Mouse (Mus musculus) stomach, embryonic 16.5 days (tissue): ENCODE results near the gene Tmem108. TPM values are rescaled to one million over a fixed set of nuclear protein-coding genes. Genes with fewer than 3 reads are reported as not detected.

Source experiments
- ATAC-seq: fragments of 200-750 bp; cut with Nextera tagmentation; 2 replicates; pipeline ENCODE4 v1.8.0; 2017; ENCODE audit warnings: moderate number of reproducible peaks, moderate TSS enrichment; ENCODE audit not compliant: insufficient read depth, low FRiP score
- H3K27ac ChIP-seq: fragments of 300-500 bp; sonication (generic); 2 replicates; pipeline ENCODE4 v1.5.1; 2014; ENCODE audit warnings: low read length
- H3K27me3 ChIP-seq: fragments of 300-500 bp; sonication (generic); 2 replicates; pipeline ENCODE4 v1.6.1; 2014; ENCODE audit warnings: low read length, control low read depth, mixed read lengths; ENCODE audit not compliant: control insufficient read depth, insufficient read depth
- H3K36me3 ChIP-seq: fragments of 300-500 bp; sonication (generic); 2 replicates; pipeline ENCODE4 v1.6.1; 2014; ENCODE audit warnings: low read length; ENCODE audit not compliant: control insufficient read depth, insufficient read depth
- H3K4me1 ChIP-seq: fragments of 300-500 bp; sonication (generic); 2 replicates; pipeline ENCODE4 v1.6.1; 2014; ENCODE audit warnings: low read length, control low read depth, mixed read lengths; ENCODE audit not compliant: control insufficient read depth, insufficient read depth
- H3K4me2 ChIP-seq: fragments of 300-500 bp; sonication (generic); 2 replicates; pipeline ENCODE4 v1.6.1; 2014; ENCODE audit warnings: low read depth, low read length, mixed read lengths
- H3K4me3 ChIP-seq: fragments of 300-500 bp; sonication (generic); replicated peaks from 2 replicates; pipeline ENCODE4 v1.5.1; 2014; ENCODE audit warnings: mild to moderate bottlenecking, low read length
- H3K9ac ChIP-seq: fragments of 300-500 bp; sonication (generic); 2 replicates; pipeline ENCODE4 v1.6.1; 2014; ENCODE audit warnings: low read length
- H3K9me3 ChIP-seq: fragments of 300-500 bp; sonication (generic); replicated peaks from 2 replicates; pipeline ENCODE4 v1.6.1; 2016; ENCODE audit warnings: low read length, control low read depth; ENCODE audit not compliant: control insufficient read depth
- WGBS: fragments of 180-500 bp; shearing (Covaris S2); extraction: QIAGEN DNeasy Blood & Tissue Kit; methylation state at CpG from one replicate; pipeline ENCODE4 v1.1.7; 2014; 5-methylcytosine and 5-hydroxymethylcytosine counted together
- polyA plus RNA-seq: library from polyadenylated mRNA; unstranded; fragments of >200 nt; fragmentation: Nextera tagmentation; extraction: Ambion mirVana; gene quantifications from 2 replicates; pipeline ENCODE4 v1.2.1, GENCODE M21; 2015

Gene Tmem108
- polyA plus RNA-seq, 1 experiment from 2014 or later: 10.3 TPM

DNA sequence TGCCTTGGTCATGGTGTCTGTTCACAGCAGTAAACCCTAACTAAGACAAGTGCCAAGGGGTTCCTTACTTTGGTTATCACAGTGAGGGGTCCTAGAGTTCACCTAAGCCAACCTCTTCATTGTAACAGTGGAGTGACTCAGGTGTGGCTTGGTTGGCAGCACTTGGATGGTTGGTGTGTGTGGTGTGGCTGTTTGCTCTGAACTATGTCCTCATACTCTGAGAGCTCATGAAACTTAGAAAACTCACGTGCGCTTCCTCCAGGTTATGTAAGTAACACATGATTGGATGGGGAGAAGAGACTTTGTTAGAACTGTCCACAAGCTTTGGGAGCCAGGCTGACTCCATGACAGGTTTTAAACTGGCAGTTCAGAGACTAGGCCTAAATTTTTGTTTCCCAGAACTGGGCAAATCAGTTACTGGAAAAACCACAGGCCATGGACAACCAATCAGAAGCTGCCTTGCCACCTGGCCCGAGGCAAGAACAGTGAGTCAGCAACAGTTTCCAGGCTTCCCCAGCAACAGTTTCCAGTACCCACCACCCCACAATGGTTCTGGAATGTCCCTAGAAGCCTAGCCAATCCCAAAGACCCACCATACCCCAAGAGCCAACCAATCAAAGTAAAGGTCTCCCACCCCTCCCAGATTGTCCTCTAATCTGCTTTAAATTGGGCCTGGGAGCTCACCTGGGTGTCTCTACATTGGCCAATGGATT lies 257.9 kb downstream of the Tmem108 start:
- no peak overlapping the region for H3K27ac ChIP-seq
- H3K9me3 ChIP-seq: 0 out of 2 replicates have a peak, but pooled peaks cover 3% of the 10 kb centered on the region
- no peak overlapping the region for H3K4me3 ChIP-seq
- no peak overlapping the region for H3K9ac ChIP-seq
- H3K4me1 ChIP-seq: peaks cover 7% of the 10 kb centered on the region; the same call in 1 of the 2 replicates
- H3K27me3 ChIP-seq: no peaks in the 10 kb centered on the region
- H3K36me3 ChIP-seq: no peaks in the 10 kb centered on the region
- WGBS: 88% methylated on average over 3 of the region's 3 CpGs
- no peak for ATAC-seq
- H3K4me2 ChIP-seq: no peak overlapping the region

DNA sequence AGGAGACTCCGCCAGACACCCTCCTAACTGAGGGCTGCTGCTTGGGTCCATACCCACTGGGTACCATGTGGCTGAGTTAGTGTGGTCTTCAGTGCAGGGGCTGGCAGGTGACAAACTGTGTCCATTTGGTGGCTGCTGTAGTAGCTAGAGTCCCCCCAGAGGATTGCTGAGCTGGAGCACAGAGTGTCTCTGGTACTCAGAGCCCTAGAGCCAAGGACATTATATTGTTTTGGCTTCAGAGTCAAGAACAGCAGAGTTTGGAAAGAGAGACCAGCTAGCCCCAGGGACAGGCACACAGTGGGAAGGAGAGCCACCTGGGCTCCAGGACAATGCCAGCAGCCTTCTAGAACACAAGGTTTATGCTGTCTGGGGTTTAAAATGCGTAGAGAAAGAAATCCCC lies 259.0 kb downstream of the Tmem108 start:
- WGBS: 93% methylated on average over 2 of the region's 2 CpGs
- H3K4me1 ChIP-seq: peaks cover 7% of the 10 kb centered on the region; the same call in 1 of the 2 replicates
- no peak overlapping the region for H3K27ac ChIP-seq
- ATAC-seq: no peak
- no peak overlapping the region for H3K9ac ChIP-seq
- no peak overlapping the region for H3K4me2 ChIP-seq
- 0 out of 2 replicates have a peak, but pooled peaks cover 3% of the 10 kb centered on the region for H3K9me3 ChIP-seq
- H3K4me3 ChIP-seq: no peak overlapping the region
- no peaks in the 10 kb centered on the region for H3K36me3 ChIP-seq
- no peaks in the 10 kb centered on the region for H3K27me3 ChIP-seq

DNA sequence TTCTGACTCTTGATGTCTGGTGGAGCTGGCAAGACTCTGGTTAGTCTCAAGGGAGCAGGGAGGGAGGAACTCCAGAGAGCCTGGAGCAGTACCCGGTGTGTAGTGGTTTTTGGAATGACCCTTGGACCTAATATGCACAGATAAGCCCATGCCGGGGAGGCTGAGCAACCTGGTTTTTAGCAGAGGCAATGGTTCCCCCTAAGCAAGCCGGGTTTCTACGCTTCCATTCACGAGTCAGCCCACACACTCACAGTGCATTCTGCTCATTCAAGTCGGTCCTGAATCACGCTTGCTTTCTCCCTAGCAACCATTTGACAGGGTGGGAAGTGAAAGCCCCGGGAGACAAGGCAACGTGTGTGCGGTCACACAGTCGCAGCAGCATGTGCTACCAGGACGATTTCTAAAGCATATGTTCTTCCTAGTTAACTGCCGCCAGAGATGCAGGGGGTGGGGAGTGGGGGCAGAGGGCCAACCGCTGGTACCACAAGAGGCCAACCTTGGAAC lies 259.7 kb downstream of the Tmem108 start:
- 25% methylated on average over 14 of the region's 14 CpGs for WGBS

DNA sequence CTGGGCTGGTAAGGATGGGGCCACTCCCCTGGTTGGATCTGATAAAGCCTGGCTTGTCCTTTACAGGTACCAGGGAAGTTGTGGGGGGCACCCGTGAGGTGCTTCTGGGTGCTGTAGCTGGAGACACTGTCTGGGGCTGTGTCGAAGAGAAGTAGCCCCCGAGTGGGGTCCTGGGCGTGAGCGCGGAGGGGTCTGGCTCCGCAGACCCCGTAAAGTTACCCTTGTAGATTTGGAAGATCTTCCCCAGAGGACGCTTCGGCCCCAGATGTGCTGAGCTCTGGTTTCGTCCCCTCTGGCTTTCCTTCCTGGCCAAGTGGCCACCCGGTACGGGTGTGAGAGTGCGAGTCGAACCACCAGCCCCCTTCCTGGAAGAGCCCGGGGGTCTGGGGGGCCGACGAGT lies 262.3 kb downstream of the Tmem108 start:
- no peak for ATAC-seq
- H3K27ac ChIP-seq: no peak overlapping the region
- 0 out of 2 replicates have a peak, but pooled peaks cover 3% of the 10 kb centered on the region for H3K9me3 ChIP-seq
- H3K4me2 ChIP-seq: no peak overlapping the region
- WGBS: 92% methylated on average over 18 of the region's 18 CpGs
- H3K27me3 ChIP-seq: no peaks in the 10 kb centered on the region
- no peaks in the 10 kb centered on the region for H3K36me3 ChIP-seq
- no peak overlapping the region for H3K4me3 ChIP-seq
- H3K4me1 ChIP-seq: no peaks in the 10 kb centered on the region
- H3K9ac ChIP-seq: no peak overlapping the region

More for the DNA sequence above, 259.7 kb downstream of the Tmem108 start:
- Histone ChIP-seq H3K4me3 (no peak overlapping the region), H3K9me3 (0 out of 2 replicates have a peak, but pooled peaks cover 3% of the 10 kb centered on the region), H3K36me3 (no peaks in the 10 kb centered on the region), H3K27ac (no peak overlapping the region), H3K4me1 (peaks cover 7% of the 10 kb centered on the region; the same call in 1 of the 2 replicates), H3K4me2 (no peak overlapping the region), H3K27me3 (no peaks in the 10 kb centered on the region), H3K9ac (no peak overlapping the region)
- no peak for ATAC-seq

DNA sequence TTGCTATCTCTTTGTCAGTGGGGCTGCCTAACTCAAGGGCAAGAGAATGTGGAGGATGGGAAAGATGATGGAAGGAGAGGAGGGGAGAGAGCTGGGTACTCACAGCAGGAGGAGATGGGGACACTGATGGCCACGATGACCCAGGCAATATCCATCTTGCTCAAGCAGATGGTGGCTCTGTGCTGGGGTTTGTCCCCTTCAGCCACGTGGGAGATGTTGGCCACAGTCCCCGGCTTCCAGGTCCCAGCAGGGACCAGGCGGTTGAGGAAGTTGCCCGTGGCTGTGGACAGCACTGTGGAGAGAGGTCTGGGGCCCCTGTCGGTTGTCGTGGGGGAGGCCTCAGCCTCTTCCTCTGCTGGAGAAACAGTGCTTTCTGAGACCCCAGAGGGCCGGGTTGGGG lies 262.9 kb downstream of the Tmem108 start:
- Histone ChIP-seq H3K4me2 (no peak overlapping the region), H3K27ac (no peak overlapping the region), H3K9me3 (0 out of 2 replicates have a peak, but pooled peaks cover under 1% of the 10 kb centered on the region), H3K27me3 (no peaks in the 10 kb centered on the region), H3K4me1 (no peaks in the 10 kb centered on the region), H3K36me3 (no peaks in the 10 kb centered on the region), H3K4me3 (no peak overlapping the region), H3K9ac (no peak overlapping the region)
- 62% methylated on average over 8 of the region's 8 CpGs for WGBS
- no peak for ATAC-seq

DNA sequence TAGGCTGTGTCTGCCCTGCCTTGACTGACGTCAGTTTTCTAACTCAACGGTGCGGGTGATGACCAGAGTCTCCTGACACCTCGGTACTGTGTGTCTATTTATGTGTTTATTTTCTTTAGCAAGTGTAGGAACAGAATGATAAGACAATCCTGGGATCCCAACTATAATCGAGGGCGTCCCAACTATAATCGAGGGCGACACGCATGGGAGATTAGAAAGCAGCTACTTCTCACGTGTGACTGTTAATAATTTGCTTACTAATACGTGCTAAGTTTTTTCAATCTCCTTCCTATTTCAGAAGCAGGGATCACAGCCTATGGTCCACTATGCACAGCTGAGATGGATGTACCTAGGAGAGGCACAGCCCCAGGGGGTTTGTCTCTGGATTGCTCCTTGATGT lies 266.2 kb downstream of the Tmem108 start:
- no peak overlapping the region for H3K9ac ChIP-seq
- ATAC-seq: no peak
- H3K9me3 ChIP-seq: no peaks in the 10 kb centered on the region
- no peaks in the 10 kb centered on the region for H3K27me3 ChIP-seq
- no peak overlapping the region for H3K27ac ChIP-seq
- no peaks in the 10 kb centered on the region for H3K4me1 ChIP-seq
- WGBS: 84% methylated on average over 11 of the region's 11 CpGs
- no peak overlapping the region for H3K4me2 ChIP-seq
- H3K4me3 ChIP-seq: no peak overlapping the region
- no peaks in the 10 kb centered on the region for H3K36me3 ChIP-seq

DNA sequence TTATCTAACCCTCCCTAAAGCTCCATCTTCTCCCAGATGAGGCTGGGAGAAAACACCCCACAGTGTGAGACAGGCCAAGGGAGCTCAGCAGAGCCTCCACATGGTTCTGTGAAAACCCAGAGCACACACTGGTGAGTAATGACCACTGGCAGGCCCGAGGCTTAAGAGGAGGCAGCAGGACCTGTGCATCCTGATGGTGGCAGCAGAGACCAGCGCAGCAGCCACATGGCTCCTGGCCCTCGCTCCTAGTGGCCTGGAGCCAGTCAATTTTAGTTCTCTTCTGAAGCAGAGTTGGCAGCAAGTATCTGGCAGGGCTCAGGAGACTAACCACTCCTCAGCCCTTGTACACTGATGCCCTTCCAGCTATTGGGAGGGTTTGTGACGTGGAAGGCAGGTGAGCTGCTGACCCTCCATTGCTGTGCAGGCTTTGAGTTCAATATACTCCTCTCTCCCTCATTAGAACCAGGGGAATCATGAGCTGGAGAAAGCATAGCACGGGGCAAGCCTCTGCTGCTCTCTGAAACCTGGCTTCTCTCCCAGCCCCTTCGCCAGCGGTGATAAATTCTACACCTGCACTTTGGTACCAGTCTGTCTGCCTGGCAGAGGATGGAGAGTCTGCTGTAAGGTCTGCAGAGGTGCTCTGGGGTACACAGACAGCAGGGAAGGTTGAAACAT lies 267.2 kb downstream of the Tmem108 start:
- WGBS: 28% methylated on average over 7 of the region's 7 CpGs
- H3K9ac ChIP-seq: no peak overlapping the region; the same call in 1 of the 2 replicates
- no peaks in the 10 kb centered on the region for H3K9me3 ChIP-seq
- ATAC-seq: peak; percentile 81
- no peak overlapping the region for H3K27ac ChIP-seq
- no peaks in the 10 kb centered on the region for H3K36me3 ChIP-seq
- no peaks in the 10 kb centered on the region for H3K4me1 ChIP-seq
- H3K4me2 ChIP-seq: no peak overlapping the region
- H3K4me3 ChIP-seq: no peak overlapping the region
- H3K27me3 ChIP-seq: no peaks in the 10 kb centered on the region

DNA sequence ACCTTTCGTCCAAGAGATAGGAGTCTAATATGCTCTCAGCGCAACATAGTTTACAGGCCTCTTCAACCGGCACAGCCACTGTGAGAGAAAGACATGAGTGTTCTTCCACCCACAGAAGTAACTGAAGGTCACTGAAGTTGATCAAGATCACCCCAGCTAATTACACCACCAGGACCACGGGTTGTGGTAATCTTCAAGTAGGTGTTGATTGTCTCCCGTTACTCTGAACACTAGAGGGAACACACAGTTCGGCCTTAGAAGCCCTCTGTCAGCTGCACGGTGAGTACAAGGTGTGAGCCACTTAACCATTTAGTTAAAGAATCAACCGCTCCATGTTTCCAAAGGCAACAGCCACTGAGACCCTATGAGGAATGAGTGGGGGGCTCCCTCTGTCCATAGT lies 269.7 kb downstream of the Tmem108 start:
- no peak for ATAC-seq
- Histone ChIP-seq H3K27me3 (no peaks in the 10 kb centered on the region), H3K27ac (no peak overlapping the region), H3K4me2 (no peak overlapping the region), H3K4me3 (no peak overlapping the region), H3K4me1 (no peaks in the 10 kb centered on the region), H3K9ac (no peak overlapping the region), H3K9me3 (no peaks in the 10 kb centered on the region), H3K36me3 (no peaks in the 10 kb centered on the region)
- WGBS: 77% methylated on average over 8 of the region's 8 CpGs

DNA sequence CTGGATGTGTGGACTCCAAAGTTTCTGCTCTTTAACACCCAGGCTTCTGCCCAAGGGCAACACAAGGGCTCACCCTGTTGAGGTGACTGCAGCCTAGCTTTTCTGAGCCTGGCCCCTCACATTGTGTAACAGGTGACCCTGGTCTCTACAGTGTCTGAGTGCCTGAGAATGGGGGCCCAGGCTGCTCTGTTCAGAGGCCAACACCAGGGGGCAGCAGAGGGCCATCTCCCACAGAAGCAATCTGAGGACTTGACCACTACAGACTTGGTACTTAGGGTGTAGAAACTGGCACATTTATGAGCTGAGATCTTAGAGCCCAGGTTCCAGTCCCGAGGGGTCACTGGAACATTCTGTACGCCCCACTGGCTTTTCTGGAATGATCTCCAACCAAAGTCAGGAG lies 271.2 kb downstream of the Tmem108 start:
- Histone ChIP-seq H3K27ac (no peak overlapping the region), H3K4me2 (no peak overlapping the region), H3K9me3 (no peaks in the 10 kb centered on the region), H3K36me3 (no peaks in the 10 kb centered on the region), H3K9ac (no peak overlapping the region), H3K4me3 (no peak overlapping the region), H3K4me1 (0 out of 2 replicates have a peak, but pooled peaks cover 5% of the 10 kb centered on the region), H3K27me3 (no peaks in the 10 kb centered on the region)
- 4% methylated on average over 2 of the region's 2 CpGs for WGBS
- ATAC-seq: peak; percentile 72; the same call in 1 of the 2 replicates
